Mouse (Mus musculus) subcutaneous adipose tissue, adult 2 months (tissue): ENCODE measurements around the gene Vmn2r121. TPM values are rescaled to one million over a fixed set of nuclear protein-coding genes. Genes with fewer than 3 reads are reported as not detected.

Source experiments
- polyA plus RNA-seq: library from polyadenylated mRNA; depleted of rRNA; stranded (reverse); fragments of >200 nt; gene quantifications from 2 replicates; pipeline ENCODE4 v1.2.3, GENCODE M21; 2012; ENCODE audit warnings: low replicate concordance; rRNA removed

The Vmn2r121 gene
- polyA plus RNA-seq, result not detected in 2 replicates

GRCm38 (mm10) chrX:124135852-124136251 is at the start of gene Vmn2r121:
Vmn2r121 (minus strand) TSS chrX:124135952.

